Mouse (Mus musculus) kidney, adult 2 months (tissue): ENCODE results near the gene Crot. TPM values are rescaled to one million over a fixed set of nuclear protein-coding genes. Genes with fewer than 3 reads are reported as not detected.

Experiments
- DNase-seq: peaks from one replicate; pipeline ENCODE4 v3.0.0; 2021
- H3K27ac ChIP-seq: fragments of 200-500 bp; 2 replicates; pipeline ENCODE4 v1.5.1; 2012; ENCODE audit warnings: low read depth, low read length, control low read depth, inconsistent platforms; ENCODE audit not compliant: insufficient read depth
- H3K27me3 ChIP-seq: fragments of 200-500 bp; replicated peaks from 2 replicates; pipeline ENCODE4 v1.6.1; 2012; ENCODE audit warnings: mild to moderate bottlenecking, moderate library complexity, low read length, inconsistent platforms; ENCODE audit not compliant: control insufficient read depth, insufficient read depth
- H3K36me3 ChIP-seq: fragments of 200-500 bp; 2 replicates; pipeline ENCODE4 v1.6.1; 2012; ENCODE audit warnings: mild to moderate bottlenecking, moderate library complexity, low read length, inconsistent platforms; ENCODE audit not compliant: control insufficient read depth, insufficient read depth
- H3K4me1 ChIP-seq: fragments of 200-500 bp; 2 replicates; pipeline ENCODE4 v1.6.1; 2011; ENCODE audit warnings: low read length; ENCODE audit not compliant: control insufficient read depth, insufficient read depth
- H3K4me3 ChIP-seq: fragments of 200-500 bp; 2 replicates; pipeline ENCODE4 v1.5.1; 2011; ENCODE audit warnings: mild to moderate bottlenecking, low read depth, low read length, control low read depth; ENCODE audit not compliant: insufficient read depth
- CTCF ChIP-seq: fragments of 200-500 bp; conservative IDR thresholded peaks from 2 replicates; pipeline ENCODE4 v1.5.1; 2011; ENCODE audit warnings: low read depth, mild to moderate bottlenecking, control low read depth, low read length, moderate library complexity, mixed read lengths; ENCODE audit not compliant: insufficient read depth, insufficient read length
- POLR2A ChIP-seq: fragments of 200-500 bp; IDR thresholded peaks from one replicate; pipeline ENCODE4 v1.6.1; 2011; ENCODE audit warnings: low read depth, low read length, control low read depth
- WGBS: fragments of 180-500 bp; shearing (Covaris S2); methylation state at CpG from one replicate; pipeline ENCODE4 v1.1.7; 2018; 5-methylcytosine and 5-hydroxymethylcytosine counted together
- polyA plus RNA-seq: library from polyadenylated mRNA; depleted of rRNA; stranded (reverse); fragments of >200 nt; gene quantifications from 2 replicates; pipeline ENCODE4 v1.2.3, GENCODE M21; 2012

The Crot gene
- polyA plus RNA-seq, 1 experiment, result 43.5 TPM

GRCm38 (mm10) chr5:8991626-8992025 is 5.5 kb downstream of the Crot start:
- Histone ChIP-seq H3K4me3 (no peak overlapping the region), H3K36me3 (peaks cover 14% of the 10 kb centered on the region), H3K4me1 (peaks cover 3% of the 10 kb centered on the region; the same call in 1 of the 2 replicates), H3K27ac (no peak overlapping the region), H3K27me3 (no peaks in the 10 kb centered on the region)
- 92% methylated on average over 16 of the region's 16 CpGs for WGBS
- DNase-seq, result no peak
- no peak for TF ChIP-seq POLR2A
- TF ChIP-seq CTCF, result no peak

- WGBS, result 79% methylated on average over 13 of the region's 13 CpGs
- no peaks in the 10 kb centered on the region; the same call in 1 of the 2 replicates for H3K4me1 ChIP-seq
- H3K4me3 ChIP-seq, result no peak overlapping the region
- TF ChIP-seq POLR2A, result no peak
- no peak; the same call in 1 of the 2 replicates for TF ChIP-seq CTCF
- peaks cover 19% of the 10 kb centered on the region for H3K36me3 ChIP-seq
- DNase-seq, result no peak
- no peak overlapping the region for H3K27ac ChIP-seq
- no peaks in the 10 kb centered on the region for H3K27me3 ChIP-seq
These were observed 6.6 kb downstream of the Crot start for GRCm38 (mm10) chr5:8990526-8990925.

GRCm38 (mm10) chr5:8987925-8988324 is 9.2 kb downstream of the Crot start:
- Histone ChIP-seq H3K4me3 (no peak overlapping the region), H3K36me3 (peaks cover 22% of the 10 kb centered on the region), H3K27ac (no peak overlapping the region), H3K27me3 (no peaks in the 10 kb centered on the region), H3K4me1 (no peaks in the 10 kb centered on the region; the same call in 1 of the 2 replicates)
- 90% methylated on average over 5 of the region's 5 CpGs for WGBS
- TF ChIP-seq CTCF (no peak), POLR2A (no peak)
- no peak for DNase-seq

- TF ChIP-seq CTCF, result no peak
- no peak for DNase-seq
- no peak overlapping the region for H3K27ac ChIP-seq
- H3K4me3 ChIP-seq, result no peak overlapping the region
- peaks cover 18% of the 10 kb centered on the region for H3K36me3 ChIP-seq
- no peaks in the 10 kb centered on the region for H3K27me3 ChIP-seq
- WGBS, result 89% methylated on average over 3 of the region's 3 CpGs
- no peaks in the 10 kb centered on the region for H3K4me1 ChIP-seq
These were observed 11.7 kb downstream of the Crot start for GRCm38 (mm10) chr5:8985470-8985869.

- DNase-seq, result no peak
- H3K36me3 ChIP-seq, result peaks cover 9% of the 10 kb centered on the region
- no peak overlapping the region for H3K27ac ChIP-seq
- no peaks in the 10 kb centered on the region for H3K27me3 ChIP-seq
- H3K4me3 ChIP-seq, result no peak overlapping the region
- no peak for TF ChIP-seq CTCF
- no peak for TF ChIP-seq POLR2A
- H3K4me1 ChIP-seq, result peaks cover 3% of the 10 kb centered on the region; the same call in 1 of the 2 replicates
These were observed 22.4 kb downstream of the Crot start for GRCm38 (mm10) chr5:8974721-8975120.

- Histone ChIP-seq H3K27ac (no peak overlapping the region), H3K4me1 (peaks cover 3% of the 10 kb centered on the region; the same call in 1 of the 2 replicates), H3K36me3 (peaks cover 19% of the 10 kb centered on the region), H3K4me3 (no peak overlapping the region), H3K27me3 (no peaks in the 10 kb centered on the region)
- TF ChIP-seq CTCF, result no peak
- no peak for TF ChIP-seq POLR2A
- DNase-seq, result no peak
- WGBS, result 84% methylated on average over 7 of the region's 7 CpGs
These were observed 24.8 kb downstream of the Crot start for GRCm38 (mm10) chr5:8972355-8972754.

- no peak overlapping the region for H3K27ac ChIP-seq
- TF ChIP-seq CTCF (no peak), POLR2A (no peak)
- no peak overlapping the region for H3K4me3 ChIP-seq
- H3K4me1 ChIP-seq, result peaks cover 3% of the 10 kb centered on the region; the same call in 1 of the 2 replicates
- H3K36me3 ChIP-seq, result peaks cover 24% of the 10 kb centered on the region
- no peaks in the 10 kb centered on the region for H3K27me3 ChIP-seq
- WGBS, result 62% methylated on average over 2 of the region's 2 CpGs
- peak; percentile 37 for DNase-seq
These were observed 26.4 kb downstream of the Crot start for GRCm38 (mm10) chr5:8970694-8971093.

GRCm38 (mm10) chr5:8964487-8964886 is 32.6 kb downstream of the Crot start:
- H3K4me3 ChIP-seq, result no peak overlapping the region
- no peak for DNase-seq
- no peaks in the 10 kb centered on the region for H3K4me1 ChIP-seq
- peaks cover 22% of the 10 kb centered on the region for H3K36me3 ChIP-seq
- 91% methylated on average over 5 of the region's 5 CpGs for WGBS
- H3K27ac ChIP-seq, result no peak overlapping the region
- H3K27me3 ChIP-seq, result no peaks in the 10 kb centered on the region
- TF ChIP-seq POLR2A (no peak), CTCF (no peak)
